Mouse (Mus musculus) small intestine, adult 2 months (tissue): ENCODE measurements at regions not wholly inside any gene's neighbourhood (a gene's known extent, or its start where the extent isn't known, plus 50 kb on each side); places are given as distances from the start of the nearest gene placed in this dataset.

ENCODE experiments used
- H3K27ac ChIP-seq: fragments of 200-500 bp; 2 replicates; pipeline ENCODE4 v1.5.1; 2012; ENCODE audit warnings: low read depth, low read length, control low read depth, inconsistent platforms; ENCODE audit not compliant: insufficient read depth
- H3K27me3 ChIP-seq: fragments of 200-500 bp; 2 replicates; pipeline ENCODE4 v1.6.1; 2012; ENCODE audit warnings: mild to moderate bottlenecking, moderate library complexity, low read length, inconsistent platforms; ENCODE audit not compliant: control insufficient read depth, insufficient read depth
- H3K36me3 ChIP-seq: fragments of 200-500 bp; 2 replicates; pipeline ENCODE4 v1.6.1; 2012; ENCODE audit warnings: mild to moderate bottlenecking, low read length, control low read depth, inconsistent platforms; ENCODE audit not compliant: control insufficient read depth, insufficient read depth
- H3K4me1 ChIP-seq: fragments of 200-500 bp; 2 replicates; pipeline ENCODE4 v1.6.1; 2012; ENCODE audit warnings: low read length, inconsistent platforms, mixed read lengths; ENCODE audit not compliant: control insufficient read depth, insufficient read depth, insufficient read length
- H3K4me3 ChIP-seq: fragments of 200-500 bp; 2 replicates; pipeline ENCODE4 v1.5.1; 2012; ENCODE audit warnings: low read depth, mild to moderate bottlenecking, control low read depth, inconsistent platforms, low read length, moderate library complexity
- CTCF ChIP-seq: fragments of 200-500 bp; IDR thresholded peaks from 2 replicates; pipeline ENCODE4 v1.5.1; 2012; ENCODE audit warnings: low read depth, mild to moderate bottlenecking, control low read depth, inconsistent platforms, low read length, moderate library complexity, mixed read lengths; ENCODE audit not compliant: insufficient replicate concordance, insufficient read length; ENCODE audit errors: extremely low read depth
- POLR2A ChIP-seq: fragments of 200-500 bp; IDR thresholded peaks from 2 replicates; pipeline ENCODE4 v1.6.1; 2012; ENCODE audit warnings: low read depth, mild to moderate bottlenecking, control low read depth, inconsistent platforms, low read length, moderate library complexity
- WGBS: fragments of 180-500 bp; shearing (Covaris S2); methylation state at CpG from one replicate; pipeline ENCODE4 v1.1.7; 2018; 5-methylcytosine and 5-hydroxymethylcytosine counted together

DNA sequence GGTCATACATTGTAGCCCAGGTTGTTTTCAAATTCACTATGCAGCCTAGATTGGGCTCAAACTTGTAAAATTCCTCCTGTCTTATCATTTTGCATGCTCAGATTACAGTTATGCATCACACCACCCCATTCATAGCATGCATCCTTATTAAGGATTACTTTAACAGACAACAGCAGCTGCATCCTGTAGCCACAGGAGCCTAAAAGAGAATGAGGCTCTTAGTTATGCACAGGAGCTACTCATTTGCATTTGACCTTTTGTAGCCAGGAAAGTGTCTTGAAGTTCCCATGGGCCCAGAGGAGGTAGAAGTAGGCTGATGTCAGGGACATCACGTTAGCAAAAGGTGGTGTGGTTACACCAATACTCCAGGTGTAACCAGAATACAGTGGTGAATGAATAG is 148.9 kb upstream of the Sdr16c6 start:
- WGBS, result 27% methylated on average over 1 of the region's 1 CpGs
- no peaks in the 10 kb centered on the region for H3K27me3 ChIP-seq
- TF ChIP-seq POLR2A, result no peak

DNA sequence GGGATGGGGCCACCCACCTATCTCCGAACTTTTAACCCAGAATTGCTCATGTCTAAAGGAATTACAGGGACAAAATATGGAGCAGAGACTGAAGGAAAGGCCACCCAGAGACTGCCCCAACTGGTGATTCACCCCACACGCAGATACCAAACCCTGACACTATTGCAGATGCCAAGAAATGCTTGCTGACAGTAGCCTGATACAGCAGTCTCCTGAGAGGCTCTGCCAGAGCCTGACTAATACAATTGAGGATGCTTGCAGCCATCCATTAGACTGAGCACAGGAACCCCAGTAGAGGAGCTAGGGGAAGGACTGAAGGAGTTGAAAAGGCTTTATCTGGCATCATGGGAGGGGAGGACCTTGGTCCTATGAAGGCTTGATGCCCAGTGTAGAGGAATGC is 142.4 kb upstream of the Sdr16c6 start:
- Histone ChIP-seq H3K27me3 (no peaks in the 10 kb centered on the region), H3K36me3 (no peaks in the 10 kb centered on the region), H3K27ac (no peak overlapping the region), H3K4me1 (no peaks in the 10 kb centered on the region), H3K4me3 (no peak overlapping the region)
- TF ChIP-seq POLR2A, result no peak
- TF ChIP-seq CTCF, result no peak
- WGBS, result 83% methylated on average over 2 of the region's 2 CpGs

More for the DNA sequence above, 148.9 kb upstream of the Sdr16c6 start:
- no peaks in the 10 kb centered on the region for H3K4me1 ChIP-seq
- no peak overlapping the region for H3K4me3 ChIP-seq
- no peaks in the 10 kb centered on the region for H3K36me3 ChIP-seq
- H3K27ac ChIP-seq, result no peak overlapping the region

DNA sequence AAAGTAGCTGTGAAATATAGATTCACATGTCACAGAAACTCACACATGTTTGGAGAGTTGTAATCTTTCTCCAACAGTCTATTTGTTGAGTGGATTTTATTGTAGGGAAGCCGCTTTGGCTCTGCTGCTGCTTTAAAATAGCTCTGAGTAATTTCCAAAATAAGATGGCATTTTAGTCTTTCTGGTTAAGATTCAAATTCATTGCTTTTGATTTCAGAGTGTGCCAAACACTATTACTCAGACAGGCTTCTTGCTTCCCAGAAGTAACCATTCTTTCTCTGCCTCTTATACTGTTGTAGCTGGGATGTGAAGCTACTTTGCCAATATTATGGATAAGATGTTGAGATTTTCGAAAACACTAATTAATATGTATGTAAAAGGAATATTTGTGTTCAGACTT is 134.6 kb upstream of the Sdr16c6 start:
- TF ChIP-seq POLR2A (no peak), CTCF (no peak)
- Histone ChIP-seq H3K4me1 (no peaks in the 10 kb centered on the region), H3K36me3 (no peaks in the 10 kb centered on the region), H3K27me3 (no peaks in the 10 kb centered on the region), H3K4me3 (no peak overlapping the region), H3K27ac (no peak overlapping the region)
- whole genome bisulfite sequencing, result 75% methylated on average over 2 of the region's 2 CpGs

DNA sequence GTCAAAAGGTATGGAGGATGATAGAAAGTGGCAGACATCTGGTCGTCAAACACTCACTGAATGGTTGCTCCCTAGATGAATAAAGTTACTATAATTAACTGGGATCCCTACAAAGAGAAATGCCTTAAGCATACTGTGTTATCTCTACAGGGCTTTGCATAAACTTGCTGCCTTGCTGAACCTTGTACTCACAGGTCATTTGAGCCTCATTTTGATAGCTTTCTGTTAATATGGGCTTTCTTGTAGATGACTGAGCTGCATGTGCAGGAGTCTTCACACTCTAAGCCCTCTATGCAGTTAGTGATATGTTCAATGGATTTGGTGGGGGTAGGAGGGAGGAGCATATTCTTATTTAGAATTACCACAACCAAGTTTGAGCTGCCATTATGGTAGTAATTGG is 127.8 kb upstream of the Sdr16c6 start:
- 24% methylated on average over 1 of the region's 1 CpGs for WGBS
- Histone ChIP-seq H3K27ac (no peak overlapping the region), H3K27me3 (no peaks in the 10 kb centered on the region), H3K4me3 (no peak overlapping the region), H3K36me3 (no peaks in the 10 kb centered on the region), H3K4me1 (no peaks in the 10 kb centered on the region)
- no peak for TF ChIP-seq POLR2A
- no peak for TF ChIP-seq CTCF

DNA sequence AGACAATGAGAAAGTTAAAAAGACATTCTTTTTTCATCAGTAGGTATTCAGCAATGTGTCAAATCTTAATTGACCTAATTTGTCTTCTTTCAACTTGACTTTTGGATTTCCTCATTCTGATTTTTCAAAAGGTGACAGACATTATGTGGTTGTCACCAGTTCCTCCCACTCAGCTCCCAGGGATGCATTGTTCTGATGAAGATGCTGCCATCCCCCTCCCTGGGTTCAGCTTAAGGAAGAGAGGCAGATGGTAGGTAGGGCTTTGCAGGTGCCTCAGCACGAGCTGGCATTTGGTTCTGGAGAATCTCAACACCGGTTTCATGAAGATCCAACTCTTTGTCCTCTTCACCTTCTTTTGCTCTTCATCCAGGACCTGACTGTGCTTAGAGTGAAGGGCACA is 122.0 kb upstream of the Sdr16c6 start:
- Histone ChIP-seq H3K4me1 (no peaks in the 10 kb centered on the region), H3K36me3 (no peaks in the 10 kb centered on the region), H3K27me3 (no peaks in the 10 kb centered on the region), H3K4me3 (no peak overlapping the region), H3K27ac (no peak overlapping the region)
- WGBS, result 63% methylated on average over 2 of the region's 2 CpGs
- no peak for TF ChIP-seq POLR2A
- TF ChIP-seq CTCF, result no peak

DNA sequence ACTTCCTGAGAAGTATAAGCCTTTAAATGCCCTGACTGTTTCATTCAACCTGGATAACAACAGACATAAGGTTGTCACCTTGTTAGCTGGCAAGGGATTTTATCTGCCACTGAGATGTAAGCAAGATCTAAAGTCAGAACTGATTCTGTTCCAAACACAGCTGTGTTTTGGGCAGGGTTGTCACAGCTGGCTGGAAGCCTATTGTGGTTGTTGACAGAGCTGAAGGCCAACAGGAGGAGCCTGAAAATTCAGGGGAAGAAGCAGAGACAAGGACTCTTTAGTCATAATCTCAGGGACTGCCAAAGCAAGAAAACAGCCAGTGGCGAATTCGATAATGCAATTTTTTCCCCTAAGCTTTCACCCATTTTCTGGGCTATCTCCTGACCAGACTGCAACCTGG is 118.5 kb upstream of the Sdr16c6 start:
- TF ChIP-seq CTCF (no peak), POLR2A (no peak)
- Histone ChIP-seq H3K4me3 (no peak overlapping the region), H3K27me3 (no peaks in the 10 kb centered on the region), H3K36me3 (no peaks in the 10 kb centered on the region), H3K4me1 (no peaks in the 10 kb centered on the region), H3K27ac (no peak overlapping the region)
- WGBS, result 55% methylated on average over 2 of the region's 2 CpGs

DNA sequence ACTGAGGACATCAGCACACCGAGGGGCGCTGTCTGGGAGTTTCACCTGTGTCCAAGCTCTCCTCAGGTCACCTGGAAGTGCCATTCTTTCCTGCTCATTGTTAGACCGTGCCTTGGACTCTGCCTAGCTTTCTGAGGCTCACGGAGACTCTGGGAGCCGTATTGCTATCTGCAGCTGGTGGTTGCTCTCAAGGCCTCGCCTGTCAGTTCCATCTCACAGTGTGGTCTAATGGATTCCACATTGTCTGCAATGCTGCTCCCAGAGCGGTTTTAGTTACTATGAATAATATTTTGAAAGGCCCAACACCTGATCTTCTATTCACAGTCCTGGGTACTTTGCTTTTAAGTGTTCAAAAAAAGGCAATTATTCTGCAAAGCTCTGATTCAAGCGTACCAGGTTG is 117.9 kb upstream of the Sdr16c6 start:
- no peaks in the 10 kb centered on the region for H3K36me3 ChIP-seq
- no peaks in the 10 kb centered on the region for H3K4me1 ChIP-seq
- no peak overlapping the region for H3K4me3 ChIP-seq
- no peaks in the 10 kb centered on the region for H3K27me3 ChIP-seq
- H3K27ac ChIP-seq, result no peak overlapping the region
- whole genome bisulfite sequencing, result 70% methylated on average over 8 of the region's 8 CpGs
- TF ChIP-seq CTCF, result no peak
- TF ChIP-seq POLR2A, result no peak
